Mouse (Mus musculus) testis, adult 2 months (tissue): ENCODE measurements at regions not wholly inside any gene's neighbourhood (a gene's known extent, or its start where the extent isn't known, plus 50 kb on each side); places are given as distances from the start of the nearest gene placed in this dataset.
A peak's percentile ranks its signal among the peaks of the same experiment; 100 is the strongest.

Experiments
- H3K27ac ChIP-seq: fragments of 200-500 bp; 2 replicates; pipeline ENCODE4 v1.5.1; 2012; ENCODE audit warnings: low read depth, low read length; ENCODE audit not compliant: control insufficient read depth, insufficient read depth
- H3K27me3 ChIP-seq: fragments of 200-500 bp; 2 replicates; pipeline ENCODE4 v1.6.1; 2012; ENCODE audit warnings: mild to moderate bottlenecking, low read length, moderate library complexity; ENCODE audit not compliant: control insufficient read depth, insufficient read depth
- H3K36me3 ChIP-seq: fragments of 200-500 bp; 2 replicates; pipeline ENCODE4 v1.6.1; 2012; ENCODE audit warnings: mild to moderate bottlenecking, low read length; ENCODE audit not compliant: control insufficient read depth, insufficient read depth
- H3K4me1 ChIP-seq: fragments of 200-500 bp; 2 replicates; pipeline ENCODE4 v1.6.1; 2012; ENCODE audit warnings: low read length; ENCODE audit not compliant: control insufficient read depth, insufficient read depth
- H3K4me3 ChIP-seq: fragments of 200-500 bp; 2 replicates; pipeline ENCODE4 v1.5.1; 2012; ENCODE audit warnings: low read depth, mild to moderate bottlenecking, low read length, moderate library complexity, mixed read lengths; ENCODE audit not compliant: control insufficient read depth
- CTCF ChIP-seq: fragments of 200-500 bp; IDR thresholded peaks from 2 replicates; pipeline ENCODE4 v1.5.1; 2012; ENCODE audit warnings: low read depth, mild to moderate bottlenecking, inconsistent platforms, low read length, moderate library complexity; ENCODE audit not compliant: control insufficient read depth, insufficient read depth, insufficient replicate concordance
- POLR2A ChIP-seq: fragments of 200-500 bp; IDR thresholded peaks from 2 replicates; pipeline ENCODE4 v1.6.1; 2012; ENCODE audit warnings: low read depth, mild to moderate bottlenecking, inconsistent platforms, low read length, moderate library complexity; ENCODE audit not compliant: control insufficient read depth

- peak overlapping the region; percentile 16 for H3K4me3 ChIP-seq
- H3K4me1 ChIP-seq: peaks cover 5% of the 10 kb centered on the region
- no peak overlapping the region for H3K27ac ChIP-seq
- H3K27me3 ChIP-seq: peaks cover 3% of the 10 kb centered on the region; the same call in 1 of the 2 replicates
- TF ChIP-seq CTCF: peak; percentile 82
- no peak for TF ChIP-seq POLR2A
- no peaks in the 10 kb centered on the region for H3K36me3 ChIP-seq
Observed at GRCm38 (mm10) chr19:44684061-44684514, 71.8 kb upstream of the Pax2 start.

- Histone ChIP-seq H3K4me3 (no peak overlapping the region), H3K4me1 (peaks cover 5% of the 10 kb centered on the region), H3K27ac (no peak overlapping the region), H3K27me3 (peaks cover 3% of the 10 kb centered on the region; the same call in 1 of the 2 replicates), H3K36me3 (no peaks in the 10 kb centered on the region)
- TF ChIP-seq CTCF: no peak
- TF ChIP-seq POLR2A: no peak
Observed at GRCm38 (mm10) chr19:44686061-44686460, 69.8 kb upstream of the Pax2 start.

DNA sequence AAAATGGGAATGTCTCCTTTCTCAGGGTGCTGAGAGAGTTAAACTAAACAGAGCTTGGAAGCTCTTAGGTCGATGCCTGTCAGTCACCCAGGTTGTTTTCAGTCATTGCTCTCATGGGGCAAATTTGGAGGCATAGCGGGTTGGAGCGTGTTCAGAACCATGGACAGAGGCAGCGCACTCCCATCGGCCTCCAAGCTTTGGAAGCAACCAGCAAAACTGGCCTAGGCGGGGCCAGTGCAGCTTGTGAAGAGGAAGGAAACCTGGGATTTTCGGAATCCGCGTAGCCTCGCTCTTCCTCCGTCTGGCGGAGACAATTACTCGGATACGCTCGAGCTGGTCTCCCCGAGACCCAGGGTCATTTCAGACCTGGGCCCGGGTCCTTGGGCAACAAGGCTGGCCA lies 63.4 kb upstream of the Pax2 start:
- Histone ChIP-seq H3K4me3 (no peak overlapping the region; the same call in 1 of the 2 replicates), H3K27ac (no peak overlapping the region), H3K4me1 (peaks cover 5% of the 10 kb centered on the region), H3K27me3 (no peaks in the 10 kb centered on the region), H3K36me3 (no peaks in the 10 kb centered on the region)
- no peak for TF ChIP-seq POLR2A
- no peak for TF ChIP-seq CTCF

DNA sequence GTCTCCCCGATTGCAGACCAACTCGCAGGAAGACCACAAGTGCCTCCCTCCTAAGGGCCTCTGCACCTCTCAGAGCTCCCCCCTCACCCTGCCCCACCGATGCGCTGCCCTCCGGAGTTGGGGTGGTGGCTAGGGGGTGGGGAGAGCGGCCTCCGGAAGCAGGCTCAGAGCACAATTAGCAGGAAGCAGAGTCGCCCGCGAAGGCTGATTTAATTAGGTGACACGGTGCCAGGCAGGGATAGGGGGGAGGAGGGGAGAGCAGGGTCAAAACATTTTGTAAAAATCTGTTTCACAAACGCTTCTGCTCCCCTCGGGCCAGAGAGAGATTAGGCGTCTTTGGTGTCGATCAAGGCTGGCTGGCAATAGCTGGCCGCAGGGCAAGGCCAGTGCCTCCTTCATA lies 63.0 kb upstream of the Pax2 start:
- H3K27ac ChIP-seq: no peak overlapping the region
- no peaks in the 10 kb centered on the region for H3K36me3 ChIP-seq
- H3K27me3 ChIP-seq: no peaks in the 10 kb centered on the region
- no peak for TF ChIP-seq POLR2A
- peaks cover 5% of the 10 kb centered on the region for H3K4me1 ChIP-seq
- H3K4me3 ChIP-seq: no peak overlapping the region; the same call in 1 of the 2 replicates

DNA sequence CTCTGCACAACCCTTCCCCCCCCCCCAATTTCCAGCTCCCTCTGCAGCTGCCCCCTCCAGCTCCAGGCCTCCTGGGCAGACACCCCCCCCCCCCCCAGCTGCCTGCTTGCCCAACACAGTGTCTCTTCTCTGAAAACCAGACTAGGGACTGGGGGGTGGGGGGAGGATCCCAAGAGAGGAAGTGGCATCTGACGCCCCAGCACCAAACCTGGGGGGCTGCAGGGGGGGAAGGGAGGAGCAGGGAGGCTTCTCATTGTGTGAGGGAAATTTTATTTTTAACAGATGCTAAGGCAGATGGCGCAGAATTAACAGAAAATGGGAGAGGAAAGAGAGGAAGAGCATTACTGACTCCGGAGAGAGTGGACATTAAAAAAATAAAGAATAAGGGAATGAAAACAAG lies 60.5 kb upstream of the Pax2 start:
- H3K27me3 ChIP-seq: no peaks in the 10 kb centered on the region
- H3K4me1 ChIP-seq: peaks cover 8% of the 10 kb centered on the region
- no peak overlapping the region for H3K27ac ChIP-seq
- TF ChIP-seq CTCF (no peak), POLR2A (no peak)
- no peak overlapping the region for H3K4me3 ChIP-seq
- H3K36me3 ChIP-seq: no peaks in the 10 kb centered on the region

DNA sequence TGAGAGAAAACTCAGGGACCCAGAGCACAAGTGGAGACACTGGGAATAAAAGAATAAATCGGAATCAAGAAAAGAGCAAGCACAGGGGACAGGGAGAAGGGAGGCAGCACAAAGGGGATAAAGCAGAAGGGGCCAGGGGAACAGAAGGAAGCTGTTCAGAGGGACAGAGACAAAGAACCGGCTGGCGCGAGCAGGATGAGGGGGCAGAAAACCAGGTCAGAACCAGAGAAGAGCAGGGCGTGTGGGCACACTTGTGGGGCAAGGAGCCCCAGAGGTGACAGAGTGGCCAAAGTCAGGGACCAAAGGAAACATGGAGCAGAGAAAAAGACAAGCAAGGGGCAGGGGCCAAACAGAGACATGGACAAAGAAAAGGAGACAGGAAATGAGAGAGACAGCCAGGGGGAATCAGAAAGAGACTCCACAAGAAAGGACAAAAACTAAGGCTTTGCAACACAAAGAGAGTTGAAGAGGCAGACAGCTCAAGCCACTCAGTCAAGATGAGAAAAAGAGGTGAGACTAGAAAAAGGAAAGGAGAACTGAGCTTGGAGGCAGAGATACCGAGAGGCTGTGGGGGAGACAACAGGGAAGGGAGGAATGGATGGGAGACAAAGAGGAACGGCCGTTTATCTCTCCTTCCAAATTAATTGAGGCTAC lies 59.7 kb upstream of the Pax2 start:
- Histone ChIP-seq H3K27me3 (no peaks in the 10 kb centered on the region), H3K4me3 (no peak overlapping the region), H3K4me1 (peaks cover 8% of the 10 kb centered on the region), H3K27ac (no peak overlapping the region), H3K36me3 (no peaks in the 10 kb centered on the region)
- TF ChIP-seq POLR2A: no peak
- TF ChIP-seq CTCF: no peak

DNA sequence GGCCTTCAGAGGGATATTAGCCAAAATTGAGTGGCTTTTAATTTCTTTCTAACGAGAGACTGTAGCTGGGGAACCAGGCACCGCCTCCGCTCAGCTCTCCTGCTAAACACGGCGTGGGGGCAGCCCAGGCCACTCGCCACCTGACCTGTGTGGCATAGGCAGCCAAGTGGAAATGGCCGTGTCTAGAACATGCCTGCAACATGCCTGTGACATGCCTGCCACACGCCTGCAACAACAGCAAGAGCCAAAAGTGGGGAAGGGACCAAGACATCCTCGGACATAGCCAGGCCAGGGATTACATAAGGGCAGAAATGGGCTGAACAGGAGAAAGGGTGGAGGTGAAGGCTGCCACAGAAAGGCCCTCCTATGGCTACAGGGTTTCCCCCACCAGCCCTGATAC lies 59.1 kb upstream of the Pax2 start:
- Histone ChIP-seq H3K36me3 (no peaks in the 10 kb centered on the region), H3K27me3 (no peaks in the 10 kb centered on the region), H3K4me1 (peaks cover 8% of the 10 kb centered on the region), H3K4me3 (no peak overlapping the region), H3K27ac (no peak overlapping the region)
- no peak for TF ChIP-seq CTCF
- no peak for TF ChIP-seq POLR2A
